Mouse (Mus musculus) lung, postnatal 0 days (tissue): ENCODE results near the gene Aspscr1. TPM values are rescaled to one million over a fixed set of nuclear protein-coding genes. Genes with fewer than 3 reads are reported as not detected.

ENCODE experiments used
- ATAC-seq: fragments of 200-750 bp; cut with Nextera tagmentation; 2 replicates; pipeline ENCODE4 v1.8.0; 2017; ENCODE audit warnings: moderate library complexity
- DNase-seq: peaks from one replicate; pipeline ENCODE4 v3.0.0-alpha.2; 2016; ENCODE audit warnings: low spot score
- H3K27ac ChIP-seq: fragments of 300-500 bp; sonication (generic); 2 replicates; pipeline ENCODE4 v1.5.1; 2014; ENCODE audit warnings: antibody characterized with exemption, mild to moderate bottlenecking, low read length, mixed read lengths
- H3K27me3 ChIP-seq: fragments of 300-500 bp; sonication (generic); replicated peaks from 2 replicates; pipeline ENCODE4 v1.6.1; 2014; ENCODE audit warnings: low read length, mixed read lengths; ENCODE audit not compliant: insufficient read depth
- H3K36me3 ChIP-seq: fragments of 300-500 bp; sonication (generic); 2 replicates; pipeline ENCODE4 v1.6.1; 2014; ENCODE audit warnings: low read length, mixed read lengths; ENCODE audit not compliant: insufficient read depth
- H3K4me1 ChIP-seq: fragments of 300-500 bp; sonication (generic); 2 replicates; pipeline ENCODE4 v1.6.1; 2014; ENCODE audit warnings: antibody characterized with exemption, low read depth, low read length, mixed read lengths; ENCODE audit not compliant: insufficient read depth
- H3K4me2 ChIP-seq: fragments of 300-500 bp; sonication (generic); replicated peaks from 2 replicates; pipeline ENCODE4 v1.6.1; 2014; ENCODE audit warnings: low read depth, mild to moderate bottlenecking, low read length, moderate library complexity, mixed read lengths
- H3K4me3 ChIP-seq: fragments of 300-500 bp; sonication (generic); 2 replicates; pipeline ENCODE4 v1.5.1; 2014; ENCODE audit warnings: low read depth, low read length
- H3K9ac ChIP-seq: fragments of 300-500 bp; sonication (generic); replicated peaks from 2 replicates; pipeline ENCODE4 v1.6.1; 2014; ENCODE audit warnings: low read depth, mild to moderate bottlenecking
- H3K9me3 ChIP-seq: fragments of 300-500 bp; sonication (generic); 2 replicates; pipeline ENCODE4 v1.6.1; 2016; ENCODE audit warnings: low read length, mixed read lengths
- CTCF ChIP-seq: IDR thresholded peaks from 2 replicates; pipeline ENCODE4 v1.5.1; 2016; ENCODE audit warnings: antibody characterized with exemption, mild to moderate bottlenecking
- EP300 ChIP-seq: IDR thresholded peaks from 2 replicates; pipeline ENCODE4 v1.6.1; 2016; ENCODE audit warnings: antibody characterized with exemption, mild to moderate bottlenecking, control low read depth
- WGBS: fragments of 180-500 bp; shearing (Covaris S2); extraction: QIAGEN DNeasy Blood & Tissue Kit; methylation state at CpG from one replicate; pipeline ENCODE4 v1.1.7; 2014; 5-methylcytosine and 5-hydroxymethylcytosine counted together
- polyA plus RNA-seq: library from polyadenylated mRNA; unstranded; fragments of >200 nt; fragmentation: Nextera tagmentation; extraction: Ambion mirVana; gene quantifications from 2 replicates; pipeline ENCODE4 v1.2.1, GENCODE M21; 2015

The Aspscr1 gene
- 114 and 129 TPM in 2 replicates for polyA plus RNA-seq

GRCm38 (mm10) chr11:120672687-120673593 lies at the start of gene Aspscr1:
Gene Aspscr1 (plus strand): TSS chr11:120672973.
- H3K4me1 ChIP-seq = peaks cover 6% of the 10 kb centered on the region
- DNase-seq (peak; percentile 98), ATAC-seq (peak; percentile 98)
- TF ChIP-seq EP300 (0 out of 2 replicates have a peak, but pooled peaks have one; percentile 21), CTCF (no peak; the same call in 1 of the 2 replicates)
- H3K36me3 ChIP-seq = no peaks in the 10 kb centered on the region
- under 1% methylated on average over 75 of the region's 83 CpGs for WGBS
- peak within 1 kb of the TSS; percentile 86 for H3K27ac ChIP-seq
- H3K9ac ChIP-seq = peak within 1 kb of the TSS; percentile 62
- H3K9me3 ChIP-seq = no peaks in the 10 kb centered on the region
- H3K4me3 ChIP-seq = peak within 1 kb of the TSS; percentile 79
- H3K4me2 ChIP-seq = peak within 1 kb of the TSS; percentile 79
- H3K27me3 ChIP-seq = no peaks in the 10 kb centered on the region

DNA sequence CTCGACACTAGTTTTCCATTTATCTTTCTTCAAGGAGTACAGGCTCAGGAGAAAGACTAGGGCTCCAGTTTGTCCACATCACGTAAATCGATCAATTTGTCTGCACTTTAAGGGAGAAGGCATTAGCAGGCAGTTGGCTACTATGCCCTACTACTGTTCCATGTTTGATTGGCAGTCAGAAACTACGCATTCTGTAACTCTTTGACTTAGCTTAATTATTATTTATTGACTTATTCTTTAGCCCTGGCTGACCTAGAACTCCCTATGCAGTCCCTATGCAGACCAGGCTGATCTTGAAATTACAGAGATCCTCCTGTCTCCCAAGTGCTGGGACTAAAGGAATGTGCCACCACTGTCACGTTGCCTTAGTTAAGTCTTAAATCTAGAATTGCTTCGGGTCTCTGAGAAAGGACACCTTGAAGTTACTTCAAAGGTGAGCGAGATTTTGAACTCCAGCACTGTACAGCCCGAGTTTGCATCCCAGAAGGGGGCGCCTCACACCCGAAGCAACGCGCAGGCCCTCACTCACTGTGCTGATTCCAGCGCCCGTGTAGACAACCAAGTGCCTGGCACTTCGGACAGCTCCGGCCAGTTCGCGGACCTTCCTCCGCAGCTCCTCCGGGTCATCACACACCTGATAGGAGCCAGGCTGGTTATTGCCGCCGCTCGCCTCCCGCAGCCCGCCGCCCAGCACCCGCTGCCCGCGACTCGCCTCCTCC lies 48.7 kb upstream of the Aspscr1 start:
- Histone ChIP-seq H3K27ac (peak overlapping the region; percentile 84), H3K9ac (peak overlapping the region; percentile 78), H3K36me3 (peaks cover 18% of the 10 kb centered on the region), H3K4me2 (peak overlapping the region; percentile 98), H3K27me3 (no peaks in the 10 kb centered on the region), H3K4me1 (0 out of 2 replicates have a peak, but pooled peaks cover 4% of the 10 kb centered on the region), H3K4me3 (peak overlapping the region; percentile 93), H3K9me3 (no peaks in the 10 kb centered on the region)
- ATAC-seq = peak; percentile 81
- peak; percentile 71 for DNase-seq
- 10% methylated on average over 29 of the region's 30 CpGs for whole genome bisulfite sequencing
- no peak for TF ChIP-seq EP300
- TF ChIP-seq CTCF = peak; percentile 71

DNA sequence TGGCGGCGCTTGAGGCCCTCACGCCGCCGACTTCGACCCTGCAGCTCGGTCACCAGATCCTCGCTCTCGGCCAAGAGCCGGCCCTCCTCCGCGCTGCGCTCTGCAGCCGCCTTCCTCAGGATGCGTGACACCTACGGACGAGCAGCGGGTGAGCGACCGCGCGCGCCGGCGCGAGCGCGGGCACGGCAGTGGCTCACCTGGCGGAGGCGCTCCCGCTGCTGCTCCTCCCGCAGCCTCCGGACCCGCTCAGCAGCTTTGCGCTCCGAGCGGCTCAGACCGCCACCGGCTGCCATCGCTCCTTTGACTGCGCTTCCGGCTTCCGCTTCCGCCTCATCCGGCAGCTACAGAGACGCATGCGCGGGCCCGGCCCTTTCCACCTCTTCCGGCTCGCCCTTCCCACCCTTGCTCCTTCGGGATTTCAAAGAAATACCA lies 48.1 kb upstream of the Aspscr1 start:
- WGBS = 0% methylated on average over 53 of the region's 53 CpGs
- TF ChIP-seq EP300 (no peak), CTCF (no peak)
- peak overlapping the region; percentile 78 for H3K9ac ChIP-seq
- ATAC-seq (peak; percentile 87), DNase-seq (peak; percentile 96)
- H3K4me3 ChIP-seq = peak overlapping the region; percentile 93
- no peaks in the 10 kb centered on the region for H3K9me3 ChIP-seq
- peak overlapping the region; percentile 98 for H3K4me2 ChIP-seq
- H3K4me1 ChIP-seq = peaks cover 5% of the 10 kb centered on the region; the same call in 1 of the 2 replicates
- peak overlapping the region; percentile 84 for H3K27ac ChIP-seq
- H3K36me3 ChIP-seq = peaks cover 18% of the 10 kb centered on the region
- no peaks in the 10 kb centered on the region for H3K27me3 ChIP-seq

DNA sequence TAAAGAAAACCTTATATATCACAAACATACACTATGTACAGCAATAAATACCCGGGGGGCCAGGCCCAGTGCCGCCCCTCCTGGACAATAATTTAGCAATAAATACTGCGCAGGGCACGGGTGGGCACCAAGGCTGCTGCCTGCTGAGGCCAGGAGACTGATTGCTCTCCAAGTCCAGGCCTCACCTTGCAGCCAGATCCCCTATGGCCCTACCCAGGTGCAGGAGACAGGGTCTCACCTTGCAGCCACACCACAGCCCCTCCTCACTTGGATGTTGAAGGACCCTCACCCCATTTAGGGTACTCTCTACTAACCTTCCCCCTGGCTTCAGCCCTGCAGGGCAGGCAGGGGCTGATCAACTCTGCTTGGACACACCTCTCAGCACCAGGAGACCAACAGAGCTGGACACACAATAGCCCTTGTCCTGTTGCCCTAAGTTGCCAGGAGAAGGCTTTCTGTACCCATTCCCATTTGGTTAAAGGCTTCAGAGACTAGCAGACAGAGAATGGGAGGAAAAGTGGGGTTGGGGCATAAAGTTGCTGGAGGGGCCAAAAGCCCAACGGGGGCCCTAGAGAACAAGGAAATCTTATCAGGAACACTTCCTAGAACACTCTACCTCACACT lies 47.5 kb upstream of the Aspscr1 start, which contains the start of gene Sirt7:
Gene Sirt7, minus strand, starts transcription at position 89 of the 624 bp plus-strand sequence.
- no peak for DNase-seq
- peak within 1 kb of the TSS; percentile 78 for H3K9ac ChIP-seq

DNA sequence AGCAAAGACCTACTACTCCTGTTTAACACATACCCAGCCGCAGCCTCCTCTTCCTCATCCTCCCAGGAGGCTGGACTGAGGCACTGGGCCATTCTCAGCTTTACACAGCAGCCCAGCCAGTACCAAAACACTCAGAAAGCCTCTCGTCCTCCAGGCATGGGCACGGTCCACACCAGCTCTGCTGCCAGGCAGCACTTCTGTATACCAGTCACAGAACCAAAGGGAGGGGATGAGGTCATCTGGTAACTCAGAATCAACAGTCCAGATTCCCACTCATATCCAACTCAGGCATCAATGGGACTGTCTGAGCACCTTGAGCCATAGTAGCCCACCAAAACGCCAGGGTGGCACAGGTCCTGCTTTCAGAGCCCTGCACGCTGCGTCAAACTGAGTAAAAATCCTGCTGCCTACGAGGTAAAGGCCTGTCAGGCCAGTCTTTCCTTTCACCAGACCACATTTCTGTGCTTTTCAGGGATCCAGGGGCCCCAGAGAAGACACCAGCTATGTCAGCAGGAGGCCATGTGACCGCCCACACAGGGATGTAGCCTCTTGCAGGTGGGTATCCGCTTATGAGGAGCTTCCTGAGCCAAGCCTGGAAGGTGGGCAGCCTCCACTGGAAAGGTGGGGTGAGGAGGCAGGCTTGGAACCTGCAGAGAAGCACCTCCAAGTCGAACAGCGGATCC lies 45.8 kb upstream of the Aspscr1 start:
- TF ChIP-seq CTCF (no peak), EP300 (no peak)
- ATAC-seq (no peak), DNase-seq (no peak)
- peaks cover 8% of the 10 kb centered on the region for H3K36me3 ChIP-seq
- peaks cover 18% of the 10 kb centered on the region for H3K4me1 ChIP-seq
- H3K27ac ChIP-seq = no peak overlapping the region
- H3K9ac ChIP-seq = no peak overlapping the region
- no peak overlapping the region for H3K4me2 ChIP-seq
- no peaks in the 10 kb centered on the region for H3K9me3 ChIP-seq
- WGBS = 83% methylated on average over 11 of the region's 11 CpGs
- no peaks in the 10 kb centered on the region for H3K27me3 ChIP-seq
- H3K4me3 ChIP-seq = no peak overlapping the region

More for the DNA sequence above, 47.5 kb upstream of the Aspscr1 start, which contains the start of gene Sirt7:
- H3K27me3 ChIP-seq = no peaks in the 10 kb centered on the region
- peak within 1 kb of the TSS; percentile 98 for H3K4me2 ChIP-seq
- H3K9me3 ChIP-seq = no peaks in the 10 kb centered on the region
- TF ChIP-seq EP300 (no peak), CTCF (no peak)
- H3K27ac ChIP-seq = peak within 1 kb of the TSS; percentile 84
- WGBS = 14% methylated on average over 5 of the region's 5 CpGs
- peak; percentile 9; the same call in 1 of the 2 replicates for ATAC-seq
- peaks cover 10% of the 10 kb centered on the region for H3K4me1 ChIP-seq
- peak within 1 kb of the TSS; percentile 93 for H3K4me3 ChIP-seq
- peaks cover 16% of the 10 kb centered on the region for H3K36me3 ChIP-seq
